Mouse (Mus musculus) neural tube, embryonic 11.5 days (tissue): ENCODE data around the gene Pnpla3. TPM values are rescaled to one million over a fixed set of nuclear protein-coding genes. Genes with fewer than 3 reads are reported as not detected.

Source experiments
- ATAC-seq: fragments of 200-750 bp; cut with Nextera tagmentation; 2 replicates; pipeline ENCODE4 v1.8.0; 2017; ENCODE audit warnings: moderate number of reproducible peaks, mild to moderate bottlenecking, moderate TSS enrichment, moderate library complexity; ENCODE audit not compliant: insufficient read depth, low FRiP score, low TSS enrichment
- DNase-seq: peaks from one replicate; pipeline ENCODE4 v3.0.0-alpha.2; 2015; ENCODE audit warnings: low spot score
- H3K27ac ChIP-seq: fragments of 300-500 bp; sonication (generic); 2 replicates; pipeline ENCODE4 v1.5.1; 2014; ENCODE audit warnings: low read depth, mild to moderate bottlenecking, low read length
- H3K27me3 ChIP-seq: fragments of 300-500 bp; sonication (generic); 2 replicates; pipeline ENCODE4 v1.6.1; 2014; ENCODE audit warnings: mild to moderate bottlenecking, low read length, mixed read lengths; ENCODE audit not compliant: control insufficient read depth, insufficient read depth
- H3K36me3 ChIP-seq: fragments of 300-500 bp; sonication (generic); 2 replicates; pipeline ENCODE4 v1.6.1; 2014; ENCODE audit warnings: mild to moderate bottlenecking, low read length, moderate library complexity, mixed read lengths; ENCODE audit not compliant: control insufficient read depth, insufficient read depth
- H3K4me1 ChIP-seq: fragments of 300-500 bp; sonication (generic); 2 replicates; pipeline ENCODE4 v1.6.1; 2014; ENCODE audit warnings: low read length, mixed read lengths; ENCODE audit not compliant: control insufficient read depth, insufficient read depth
- H3K4me2 ChIP-seq: fragments of 300-500 bp; sonication (generic); 2 replicates; pipeline ENCODE4 v1.6.1; 2014; ENCODE audit warnings: low read depth, mild to moderate bottlenecking, moderate library complexity
- H3K4me3 ChIP-seq: fragments of 300-500 bp; sonication (generic); 2 replicates; pipeline ENCODE4 v1.5.1; 2014; ENCODE audit warnings: low read depth, low read length
- H3K9ac ChIP-seq: fragments of 300-500 bp; sonication (generic); 2 replicates; pipeline ENCODE4 v1.6.1; 2014; ENCODE audit warnings: mild to moderate bottlenecking, low read length
- H3K9me3 ChIP-seq: fragments of 300-500 bp; sonication (generic); 2 replicates; pipeline ENCODE4 v1.6.1; 2016; ENCODE audit warnings: low read length; ENCODE audit not compliant: control insufficient read depth
- WGBS: fragments of 180-500 bp; shearing (Covaris S2); extraction: QIAGEN DNeasy Blood & Tissue Kit; methylation state at CpG from one replicate; pipeline ENCODE4 v1.1.7; 2014; 5-methylcytosine and 5-hydroxymethylcytosine counted together
- polyA plus RNA-seq: library from polyadenylated mRNA; unstranded; fragments of >200 nt; fragmentation: Nextera tagmentation; extraction: Ambion mirVana; gene quantifications from 2 replicates; pipeline ENCODE4 v1.2.1, GENCODE M21; 2014

The Pnpla3 gene
- 0.29 and 0.97 TPM in 2 replicates for polyA plus RNA-seq

- Histone ChIP-seq H3K4me2 (peak within 1 kb of the TSS; percentile 94), H3K9ac (peak within 1 kb of the TSS; percentile 58), H3K4me3 (peak within 1 kb of the TSS; percentile 48), H3K27ac (0 out of 2 replicates have a peak within 1 kb of the TSS, but pooled peaks have one; percentile 39), H3K9me3 (no peaks in the 10 kb centered on the region), H3K27me3 (no peaks in the 10 kb centered on the region), H3K4me1 (0 out of 2 replicates have a peak, but pooled peaks cover 3% of the 10 kb centered on the region), H3K36me3 (no peaks in the 10 kb centered on the region)
- DNase-seq: peak; percentile 99
- WGBS: 0% methylated on average over 28 of the region's 28 CpGs
- peak; percentile 96 for ATAC-seq
Observed at GRCm38 (mm10) chr15:84167600-84167999, at the start of gene Pnpla3. Pnpla3 (plus strand) TSS chr15:84167837.

- 26% methylated on average over 6 of the region's 6 CpGs for WGBS
- no peak overlapping the region for H3K9ac ChIP-seq
- no peak overlapping the region for H3K27ac ChIP-seq
- H3K36me3 ChIP-seq: no peaks in the 10 kb centered on the region
- peak; percentile 64 for DNase-seq
- no peaks in the 10 kb centered on the region for H3K4me1 ChIP-seq
- H3K27me3 ChIP-seq: no peaks in the 10 kb centered on the region
- H3K4me3 ChIP-seq: no peak overlapping the region
- H3K9me3 ChIP-seq: no peaks in the 10 kb centered on the region
- no peak for ATAC-seq
- no peak overlapping the region for H3K4me2 ChIP-seq
Observed at GRCm38 (mm10) chr15:84120612-84121011, 47.0 kb upstream of the Pnpla3 start.

- ATAC-seq: no peak
Observed at GRCm38 (mm10) chr15:84121036-84121435, 46.6 kb upstream of the Pnpla3 start.

GRCm38 (mm10) chr15:84123075-84123474 lies 44.6 kb upstream of the Pnpla3 start, which contains the start of gene Pnpla5:
Pnpla5 (minus strand) TSS chr15:84123175.
- Histone ChIP-seq H3K4me2 (no peak within 1 kb of the TSS), H3K9me3 (no peaks in the 10 kb centered on the region), H3K4me1 (no peaks in the 10 kb centered on the region), H3K36me3 (no peaks in the 10 kb centered on the region), H3K27ac (no peak within 1 kb of the TSS), H3K27me3 (no peaks in the 10 kb centered on the region), H3K9ac (no peak within 1 kb of the TSS), H3K4me3 (no peak within 1 kb of the TSS)
- WGBS: 70% methylated on average over 8 of the region's 8 CpGs
- DNase-seq: no peak
- no peak for ATAC-seq

More at GRCm38 (mm10) chr15:84121036-84121435, 46.6 kb upstream of the Pnpla3 start:
- WGBS: 82% methylated on average over 7 of the region's 7 CpGs
- H3K4me1 ChIP-seq: no peaks in the 10 kb centered on the region
- no peaks in the 10 kb centered on the region for H3K27me3 ChIP-seq
- no peak overlapping the region for H3K4me2 ChIP-seq
- no peaks in the 10 kb centered on the region for H3K9me3 ChIP-seq
- H3K27ac ChIP-seq: no peak overlapping the region
- H3K4me3 ChIP-seq: no peak overlapping the region
- no peak overlapping the region for H3K9ac ChIP-seq
- H3K36me3 ChIP-seq: no peaks in the 10 kb centered on the region
- DNase-seq: no peak

GRCm38 (mm10) chr15:84124086-84124485 lies 43.6 kb upstream of the Pnpla3 start:
- H3K9me3 ChIP-seq: no peaks in the 10 kb centered on the region
- H3K4me3 ChIP-seq: no peak overlapping the region
- ATAC-seq: no peak
- H3K27me3 ChIP-seq: no peaks in the 10 kb centered on the region
- DNase-seq: no peak
- WGBS: 68% methylated on average over 7 of the region's 7 CpGs
- H3K4me2 ChIP-seq: no peak overlapping the region
- H3K9ac ChIP-seq: no peak overlapping the region
- H3K27ac ChIP-seq: no peak overlapping the region
- H3K36me3 ChIP-seq: no peaks in the 10 kb centered on the region
- H3K4me1 ChIP-seq: no peaks in the 10 kb centered on the region

- H3K9ac ChIP-seq: no peak overlapping the region
Observed at GRCm38 (mm10) chr15:84126447-84126846, 41.2 kb upstream of the Pnpla3 start.

GRCm38 (mm10) chr15:84126871-84127270 lies 40.8 kb upstream of the Pnpla3 start:
- Histone ChIP-seq H3K27ac (no peak overlapping the region), H3K9me3 (no peaks in the 10 kb centered on the region), H3K4me2 (no peak overlapping the region), H3K27me3 (no peaks in the 10 kb centered on the region), H3K36me3 (no peaks in the 10 kb centered on the region), H3K9ac (no peak overlapping the region), H3K4me3 (no peak overlapping the region), H3K4me1 (no peaks in the 10 kb centered on the region)
- no peak for DNase-seq
- 41% methylated on average over 5 of the region's 5 CpGs for WGBS
- ATAC-seq: no peak

More at GRCm38 (mm10) chr15:84126447-84126846, 41.2 kb upstream of the Pnpla3 start:
- Histone ChIP-seq H3K4me1 (no peaks in the 10 kb centered on the region), H3K27ac (no peak overlapping the region), H3K36me3 (no peaks in the 10 kb centered on the region), H3K27me3 (no peaks in the 10 kb centered on the region), H3K4me3 (no peak overlapping the region), H3K9me3 (no peaks in the 10 kb centered on the region), H3K4me2 (no peak overlapping the region)
- ATAC-seq (no peak), DNase-seq (no peak)
- 78% methylated on average over 4 of the region's 4 CpGs for WGBS

GRCm38 (mm10) chr15:84131096-84131786 lies 36.4 kb upstream of the Pnpla3 start:
- no peak overlapping the region for H3K9ac ChIP-seq
- H3K36me3 ChIP-seq: no peaks in the 10 kb centered on the region
- H3K4me1 ChIP-seq: no peaks in the 10 kb centered on the region
- ATAC-seq (no peak), DNase-seq (peak; percentile 17)
- no peak overlapping the region for H3K4me3 ChIP-seq
- H3K27me3 ChIP-seq: no peaks in the 10 kb centered on the region
- H3K27ac ChIP-seq: no peak overlapping the region
- H3K4me2 ChIP-seq: no peak overlapping the region
- no peaks in the 10 kb centered on the region for H3K9me3 ChIP-seq
- 67% methylated on average over 16 of the region's 16 CpGs for WGBS

GRCm38 (mm10) chr15:84131971-84132370 lies 35.7 kb upstream of the Pnpla3 start:
- Histone ChIP-seq H3K27me3 (no peaks in the 10 kb centered on the region), H3K36me3 (no peaks in the 10 kb centered on the region), H3K4me1 (peaks cover 3% of the 10 kb centered on the region; the same call in 1 of the 2 replicates), H3K9me3 (no peaks in the 10 kb centered on the region), H3K4me2 (no peak overlapping the region), H3K4me3 (no peak overlapping the region), H3K27ac (no peak overlapping the region), H3K9ac (no peak overlapping the region)
- no peak for DNase-seq
- ATAC-seq: no peak
- 93% methylated on average over 7 of the region's 7 CpGs for WGBS
